Comparison of ENCODE assay signal across 9 mouse cellular contexts in the genomic region with DNA sequence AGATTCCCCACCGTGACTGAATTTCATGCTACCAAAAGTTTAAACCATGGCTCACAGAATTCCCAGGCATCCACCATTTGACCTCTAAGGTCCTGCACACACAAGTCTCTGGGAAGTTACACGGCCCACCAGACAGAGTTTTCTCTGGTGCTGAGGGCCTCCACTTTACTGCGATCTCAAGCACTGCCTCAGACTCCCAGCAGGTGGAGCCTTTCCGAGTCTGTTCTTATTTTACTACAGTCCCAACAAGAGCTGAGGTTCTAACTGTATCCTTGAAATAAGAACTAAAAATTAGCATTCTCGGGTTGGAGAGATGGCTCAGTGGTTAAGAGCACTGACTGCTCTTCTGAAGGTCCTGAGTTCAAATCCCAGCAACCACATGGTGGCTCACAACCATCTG. TPM values are rescaled to one million over a fixed set of nuclear protein-coding genes. Genes with fewer than 3 reads are reported as not detected.
DNase-seq lines count a peak whose midpoint lies in the region; ATAC-seq and TF ChIP-seq lines count a peak whose summit lies in the region.
"Had no signal": no experiment of that assay in that cellular context is flagged by ENCODE, and none has a peak within 500 bp of the region (broad histone marks: within the 10 kb centered on the region; RNA-seq: fewer than 3 reads in every experiment).

No protein-coding gene starts in this region.

- intact Hi-C loops in gastrocnemius, adult 2 months (cut with DNase I): loop anchor here (10.0 kb wide), 1 partner anchor 310 kb away; no protein-coding TSS in a partner anchor
- intact Hi-C loops in gastrocnemius, postnatal 36 days (cut with DNase I): loop anchor here (5.0 kb wide), 1 partner anchor 42 kb away; no protein-coding TSS in a partner anchor

- TF ChIP-seq POLR2A in thymus, adult 2 months (IDR thresholded peaks at IDR 0.05; ENCODE audit: control insufficient read depth, extremely low read depth, insufficient read depth, low read length, poor library complexity): no peak

- H3K4me3 ChIP-seq in gastrocnemius, adult 2 months: no peak overlapping the region
- no peak overlapping the region for H3K4me3 ChIP-seq in thymus, adult 2 months (ENCODE audit: control insufficient read depth, insufficient read depth, low read length)
- H3K4me3 ChIP-seq in lung, embryonic 16.5 days (ENCODE audit: low read length): no peak overlapping the region

- peak; percentile 85 for ATAC-seq in inflammation-experienced regulatory T-cells, adult 6 months
- ATAC-seq in lung, embryonic 16.5 days (ENCODE audit: low read depth): peak; percentile 40; the same call in 1 of the 2 replicates

- H3K9ac ChIP-seq in lung, embryonic 16.5 days (ENCODE audit: low read length): no peak overlapping the region

- no peaks in the 10 kb centered on the region for H3K27me3 ChIP-seq in thymus, adult 2 months (ENCODE audit: control insufficient read depth, insufficient read depth, low read length)
- H3K27me3 ChIP-seq in lung, embryonic 16.5 days (ENCODE audit: control insufficient read depth, insufficient read depth, low read depth, low read length): no peaks in the 10 kb centered on the region

- H3K36me3 ChIP-seq in thymus, adult 2 months (ENCODE audit: control insufficient read depth, insufficient read depth, low read length): no peaks in the 10 kb centered on the region
- H3K36me3 ChIP-seq in lung, embryonic 16.5 days (ENCODE audit: control insufficient read depth, insufficient read depth, low read length): no peaks in the 10 kb centered on the region; the same call in 1 of the 2 replicates

- 52% methylated on average over 5 of the region's 5 CpGs for WGBS in thymus, adult 2 months
- 43% methylated on average over 5 of the region's 5 CpGs for WGBS in lung, embryonic 16.5 days

- H3K27ac ChIP-seq in gastrocnemius, adult 2 months: no peak overlapping the region
- H3K27ac ChIP-seq in thymus, adult 2 months (ENCODE audit: control insufficient read depth, insufficient read depth, low read length): no peak overlapping the region
- no peak overlapping the region for H3K27ac ChIP-seq in lung, embryonic 16.5 days (ENCODE audit: low read length)

- H3K9me3 ChIP-seq in lung, embryonic 16.5 days (ENCODE audit: control insufficient read depth, low read length): no peaks in the 10 kb centered on the region

- peak; percentile 71 for TF ChIP-seq CTCF in gastrocnemius, adult 2 months (IDR thresholded peaks at IDR 0.05)
- no peak for TF ChIP-seq CTCF in thymus, adult 2 months (IDR thresholded peaks at IDR 0.05; ENCODE audit: borderline replicate concordance, control insufficient read depth, extremely low read depth, insufficient read depth, low read length, poor library complexity)

- H3K4me2 ChIP-seq in lung, embryonic 16.5 days (ENCODE audit: low read depth, low read length): no peak overlapping the region

- peak; percentile 31 for DNase-seq in gastrocnemius, adult 2 months
- DNase-seq in gastrocnemius, postnatal 36 days: no peak
- DNase-seq in thymus, adult 2 months: peak; percentile 55
- no peak for DNase-seq in thymus, adult 18-20 months
- peak; percentile 44 to 59 for DNase-seq in cerebellum, postnatal 10 days
- peak; percentile 27 to 49 for DNase-seq in thymus, postnatal 10 days (ENCODE audit: low spot score in 2 of 2)

- 0 out of 2 replicates have a peak, but pooled peaks cover 2% of the 10 kb centered on the region for H3K4me1 ChIP-seq in thymus, adult 2 months (replicated peaks; ENCODE audit: control insufficient read depth, insufficient read depth, low read length)
- no peaks in the 10 kb centered on the region for H3K4me1 ChIP-seq in lung, embryonic 16.5 days (replicated peaks; ENCODE audit: control insufficient read depth, insufficient read depth, low read length)

RNA-seq across cellular contexts. Expression of a gene that starts 15.7 kb away (rescaled TPM):
- under 1 TPM; 0.26 to 0.28 TPM for total RNA-seq in gastrocnemius, adult 2 months (2021)
- under 1 TPM in 1 of 2 experiments, not detected in 1; 0.22 TPM for total RNA-seq in gastrocnemius, postnatal 36 days (2021)
- polyA plus RNA-seq in thymus, adult 2 months (2012; rRNA removed): 1.6 and 1.9 TPM in 2 replicates
- under 1 TPM in 2 of 3 experiments, not detected in 1; 0.38 to 0.99 TPM for polyA plus RNA-seq in inflammation-experienced regulatory T-cells, adult 6 months (2017; shearing (Covaris generic))
- 12.4 and 13.3 TPM in 2 replicates for polyA plus RNA-seq in lung, embryonic 16.5 days (2015; fragmentation: Nextera tagmentation; extraction: Ambion mirVana)

RNA-seq across cellular contexts. Expression of a gene that starts 19.9 kb away (rescaled TPM):
- total RNA-seq in gastrocnemius, adult 2 months (2021): not detected
- not detected for total RNA-seq in gastrocnemius, postnatal 36 days (2021)
- 23.7 and 25.8 TPM in 2 replicates for polyA plus RNA-seq in thymus, adult 2 months (2012; rRNA removed)
- not detected for polyA plus RNA-seq in inflammation-experienced regulatory T-cells, adult 6 months (2017; shearing (Covaris generic))
- 0.14 TPM in 1 of 2 replicates, not detected in the other for polyA plus RNA-seq in lung, embryonic 16.5 days (2015; fragmentation: Nextera tagmentation; extraction: Ambion mirVana)
- total RNA-seq: left cerebral cortex, postnatal 36 days had no signal

RNA-seq across cellular contexts. Expression of a gene that starts 24.9 kb away (rescaled TPM):
- not detected for total RNA-seq in gastrocnemius, adult 2 months (2021)
- total RNA-seq in gastrocnemius, postnatal 36 days (2021): under 1 TPM in 1 of 2 experiments, not detected in 1; 0.10 TPM
- 19.7 and 19.8 TPM in 2 replicates for polyA plus RNA-seq in thymus, adult 2 months (2012; rRNA removed)
- 1 to 10 TPM; 1.3 to 3.2 (median 1.9) TPM for polyA plus RNA-seq in inflammation-experienced regulatory T-cells, adult 6 months (2017; shearing (Covaris generic))
- polyA plus RNA-seq in lung, embryonic 16.5 days (2015; fragmentation: Nextera tagmentation; extraction: Ambion mirVana): 47.9 and 59.2 TPM in 2 replicates

RNA-seq across cellular contexts. Expression of a gene that starts 46.4 kb away (rescaled TPM):
- 10 to 100 TPM; 15.8 to 17.5 TPM for total RNA-seq in gastrocnemius, adult 2 months (2021)
- 10 to 100 TPM; 13.3 to 16.1 TPM for total RNA-seq in gastrocnemius, postnatal 36 days (2021)
- polyA plus RNA-seq in thymus, adult 2 months (2012; rRNA removed): 21.1 and 23.9 TPM in 2 replicates
- polyA plus RNA-seq in inflammation-experienced regulatory T-cells, adult 6 months (2017; shearing (Covaris generic)): 10 to 100 TPM; 17.8 to 22.8 (median 20.7) TPM
- 20.7 and 21.4 TPM in 2 replicates for polyA plus RNA-seq in lung, embryonic 16.5 days (2015; fragmentation: Nextera tagmentation; extraction: Ambion mirVana)

RNA-seq across cellular contexts. Expression of a gene that starts 46.6 kb away (rescaled TPM):
- 10 to 100 TPM; 46.8 to 50.0 TPM for total RNA-seq in gastrocnemius, adult 2 months (2021)
- total RNA-seq in gastrocnemius, postnatal 36 days (2021): 10 to 100 TPM; 40.2 to 45.3 TPM
- polyA plus RNA-seq in thymus, adult 2 months (2012; rRNA removed): 51.0 and 54.3 TPM in 2 replicates
- polyA plus RNA-seq in inflammation-experienced regulatory T-cells, adult 6 months (2017; shearing (Covaris generic)): 10 to 100 TPM; 67.8 to 86.2 (median 80.3) TPM
- polyA plus RNA-seq in lung, embryonic 16.5 days (2015; fragmentation: Nextera tagmentation; extraction: Ambion mirVana): 141 and 148 TPM in 2 replicates

Comparison
In these comparisons a context has a peak if more than half of its experiments do, and no peak if none do; other contexts are left out.
1. DNase-seq: peak in gastrocnemius, adult 2 months (single experiment), thymus, adult 2 months (single experiment), cerebellum, postnatal 10 days (2 of 2) and thymus, postnatal 10 days (2 of 2); none in gastrocnemius, postnatal 36 days (0 of 2) and thymus, adult 18-20 months (0 of 2).
2. RNA of a gene that starts 19.9 kb away (polyA plus RNA-seq): 23.7 to 25.8 TPM in thymus, adult 2 months; 0.14 TPM in lung, embryonic 16.5 days and not detected in inflammation-experienced regulatory T-cells, adult 6 months; every median in the first group is over 10 times any median in the second.